Mouse (Mus musculus): Measurements from ENCODE around the gene Aldob.

DNA sequence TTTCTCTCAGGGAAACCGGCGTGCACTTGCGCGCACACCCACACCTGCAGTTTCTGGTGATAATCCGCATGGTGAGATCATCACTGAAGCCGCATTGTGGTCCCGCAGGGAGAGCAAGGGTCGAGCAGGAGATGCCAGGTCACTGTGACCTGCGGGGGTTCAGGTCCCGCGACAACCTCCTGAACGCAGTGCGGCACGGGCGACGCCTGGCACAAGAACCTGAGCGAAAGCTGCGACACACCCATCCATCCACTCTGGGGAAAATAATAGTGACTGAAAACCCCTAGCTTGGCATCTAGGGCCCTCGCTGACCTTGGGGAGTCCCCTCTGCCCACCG, 47.5 kb upstream of the Aldob start:
- TF ChIP-seq POLR2A (IDR thresholded peaks at IDR 0.05; ENCODE audit: extremely low read depth, insufficient read depth, low read length): no peak
- no peak for TF ChIP-seq CTCF (IDR thresholded peaks at IDR 0.05; ENCODE audit: extremely low read depth, insufficient read depth, low read length)
